Mouse (Mus musculus) left cerebral cortex, postnatal 10 days (tissue): ENCODE measurements at regions not wholly inside any gene's neighbourhood (a gene's known extent, or its start where the extent isn't known, plus 50 kb on each side); places are given as distances from the start of the nearest gene placed in this dataset. TPM values are rescaled to one million over a fixed set of nuclear protein-coding genes. Genes with fewer than 3 reads are reported as not detected.

Experiments used
- DNase-seq, 2 experiments: peaks; one replicate each; pipeline ENCODE4 v3.0.0; 2021 to 2022; ENCODE audit warnings: low spot score in 2 of 2, mixed read lengths in 1 of 2; ENCODE audit errors: extremely low spot score in 1 of 2
- intact Hi-C: fragments of 180-260 bp; cut with DNase I; formaldehyde crosslinking; loops from one replicate; pipeline ENCODE4 v1.15.1; 2025
- microRNA-seq: library from miRNA; unstranded; fragments of <30 nt; microRNA quantifications from one replicate; pipeline ENCODE4 v1.2.0, GENCODE M21; 2022

GRCm38 (mm10) chr16:92890713-92891112, 64.8 kb upstream of the Runx1 start:
- DNase-seq = no peak
- intact Hi-C loops = no loop called here

- no peak for DNase-seq
- intact Hi-C loops = no loop called here
These were observed 63.6 kb upstream of the Runx1 start for GRCm38 (mm10) chr16:92889537-92889936.

- no peak for DNase-seq
- intact Hi-C loops = no loop called here
These were observed 60.3 kb upstream of the Runx1 start for GRCm38 (mm10) chr16:92886226-92886625.

GRCm38 (mm10) chr16:92883821-92884272, 57.9 kb upstream of the Runx1 start:
- intact Hi-C loops = no loop called here
- DNase-seq = no peak

GRCm38 (mm10) chr16:92880356-92881043, 54.6 kb upstream of the Runx1 start:
- intact Hi-C loops = no loop called here
- no peak for DNase-seq

- DNase-seq = no peak
- intact Hi-C loops = no loop called here
These were observed 52.1 kb upstream of the Runx1 start for GRCm38 (mm10) chr16:92878081-92878480.

Small RNA genes in the stretch of these regions (microRNA-seq; reads per million reads assigned to microRNA genes)
- gene Gm28003 (not detected), gene Mir802 (0.86 reads per million)
